Mouse (Mus musculus) liver, adult 2 months (tissue): Measurements from ENCODE around the gene Vars. TPM values are rescaled to one million over a fixed set of nuclear protein-coding genes. Genes with fewer than 3 reads are reported as not detected.

Source experiments
- DNase-seq: peaks from one replicate; pipeline ENCODE4 v3.0.0-alpha.2; 2011; ENCODE audit warnings: low read depth, low spot score; ENCODE audit errors: extremely low read depth
- H3K27ac ChIP-seq: fragments of 200-500 bp; replicated peaks from 2 replicates; pipeline ENCODE4 v1.5.1; 2012; ENCODE audit warnings: low read depth, mild to moderate bottlenecking, control low read depth, inconsistent platforms, low read length; ENCODE audit not compliant: insufficient read depth
- H3K27me3 ChIP-seq: fragments of 200-500 bp; 2 replicates; pipeline ENCODE4 v1.6.1; 2012; ENCODE audit warnings: mild to moderate bottlenecking, moderate library complexity, low read length, inconsistent platforms; ENCODE audit not compliant: control insufficient read depth, insufficient read depth
- H3K36me3 ChIP-seq: fragments of 200-500 bp; 2 replicates; pipeline ENCODE4 v1.6.1; 2012; ENCODE audit warnings: low read length, inconsistent platforms; ENCODE audit not compliant: control insufficient read depth, insufficient read depth
- H3K4me1 ChIP-seq: fragments of 200-500 bp; 2 replicates; pipeline ENCODE4 v1.6.1; 2011; ENCODE audit warnings: low read length; ENCODE audit not compliant: control insufficient read depth, insufficient read depth
- H3K4me3 ChIP-seq: fragments of 200-500 bp; 2 replicates; pipeline ENCODE4 v1.5.1; 2011; ENCODE audit warnings: low read depth, mild to moderate bottlenecking, control low read depth, low read length, moderate library complexity; ENCODE audit not compliant: insufficient read depth
- H3K79me2 ChIP-seq: fragments of 200-500 bp; 2 replicates; pipeline ENCODE4 v1.6.1; 2012; ENCODE audit warnings: inconsistent platforms, mild to moderate bottlenecking, low read length, moderate library complexity; ENCODE audit not compliant: control insufficient read depth, insufficient read depth
- H3K9ac ChIP-seq: fragments of 200-500 bp; 2 replicates; pipeline ENCODE4 v1.6.1; 2012; ENCODE audit warnings: low read depth, mild to moderate bottlenecking, control low read depth, inconsistent platforms, low read length
- CTCF ChIP-seq: fragments of 200-500 bp; IDR thresholded peaks from 2 replicates; pipeline ENCODE4 v1.5.1; 2011; ENCODE audit warnings: low read depth, low read length, control low read depth
- POLR2A ChIP-seq: fragments of 200-500 bp; IDR thresholded peaks from 2 replicates; pipeline ENCODE4 v1.6.1; 2011; ENCODE audit warnings: low read length, control low read depth; ENCODE audit not compliant: insufficient read depth; ENCODE audit errors: extremely low read depth
- WGBS: fragments of 180-500 bp; shearing (Covaris S2); methylation state at CpG from one replicate; pipeline ENCODE4 v1.1.7; 2018; 5-methylcytosine and 5-hydroxymethylcytosine counted together
- polyA plus RNA-seq: library from polyadenylated mRNA; depleted of rRNA; stranded (reverse); fragments of >200 nt; gene quantifications from 2 replicates; pipeline ENCODE4 v1.2.3, GENCODE M21; 2012
- total RNA-seq: library from RNA; depleted of rRNA; stranded (reverse); fragments of >200 nt; gene quantifications from 2 replicates; pipeline ENCODE4 v1.2.3, GENCODE M21; 2014

Gene Vars
- total and polyA plus RNA-seq, 2 experiments = 11.8 to 52.7 TPM

DNA sequence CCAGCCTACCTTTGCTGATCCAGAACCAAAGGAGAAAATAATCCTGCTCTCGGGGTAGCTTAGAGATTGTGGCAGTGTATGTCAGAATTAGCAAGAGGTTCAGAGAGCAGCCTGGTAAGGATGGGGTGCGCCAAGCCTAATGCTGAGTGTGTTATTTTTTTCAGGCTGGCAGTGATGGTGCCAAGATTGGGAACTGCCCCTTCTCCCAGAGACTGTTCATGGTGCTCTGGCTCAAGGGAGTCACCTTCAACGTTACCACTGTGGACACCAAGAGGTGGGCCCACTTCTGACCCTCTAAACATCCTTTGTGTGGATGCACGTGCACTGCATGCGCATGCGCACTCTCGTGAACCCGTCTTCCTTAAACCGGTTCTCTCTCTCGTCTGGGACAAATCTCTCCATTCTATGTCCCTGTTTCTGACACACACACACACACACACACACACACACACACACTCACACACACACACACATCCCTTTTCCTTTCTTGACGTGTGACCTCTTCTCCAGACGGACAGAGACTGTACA, 51.5 kb downstream of the Vars start:
- H3K4me3 ChIP-seq = no peak overlapping the region
- no peak for TF ChIP-seq CTCF
- TF ChIP-seq POLR2A = no peak
- no peak for DNase-seq
- 75% methylated on average over 12 of the region's 12 CpGs for WGBS
- peaks cover 11% of the 10 kb centered on the region for H3K4me1 ChIP-seq
- H3K27ac ChIP-seq = 0 out of 2 replicates have a peak overlapping the region, but pooled peaks have one; percentile 17
- H3K27me3 ChIP-seq = no peaks in the 10 kb centered on the region
- no peak overlapping the region; the same call in 1 of the 2 replicates for H3K9ac ChIP-seq
- no peaks in the 10 kb centered on the region for H3K79me2 ChIP-seq
- H3K36me3 ChIP-seq = peaks cover 10% of the 10 kb centered on the region; the same call in 1 of the 2 replicates

DNA sequence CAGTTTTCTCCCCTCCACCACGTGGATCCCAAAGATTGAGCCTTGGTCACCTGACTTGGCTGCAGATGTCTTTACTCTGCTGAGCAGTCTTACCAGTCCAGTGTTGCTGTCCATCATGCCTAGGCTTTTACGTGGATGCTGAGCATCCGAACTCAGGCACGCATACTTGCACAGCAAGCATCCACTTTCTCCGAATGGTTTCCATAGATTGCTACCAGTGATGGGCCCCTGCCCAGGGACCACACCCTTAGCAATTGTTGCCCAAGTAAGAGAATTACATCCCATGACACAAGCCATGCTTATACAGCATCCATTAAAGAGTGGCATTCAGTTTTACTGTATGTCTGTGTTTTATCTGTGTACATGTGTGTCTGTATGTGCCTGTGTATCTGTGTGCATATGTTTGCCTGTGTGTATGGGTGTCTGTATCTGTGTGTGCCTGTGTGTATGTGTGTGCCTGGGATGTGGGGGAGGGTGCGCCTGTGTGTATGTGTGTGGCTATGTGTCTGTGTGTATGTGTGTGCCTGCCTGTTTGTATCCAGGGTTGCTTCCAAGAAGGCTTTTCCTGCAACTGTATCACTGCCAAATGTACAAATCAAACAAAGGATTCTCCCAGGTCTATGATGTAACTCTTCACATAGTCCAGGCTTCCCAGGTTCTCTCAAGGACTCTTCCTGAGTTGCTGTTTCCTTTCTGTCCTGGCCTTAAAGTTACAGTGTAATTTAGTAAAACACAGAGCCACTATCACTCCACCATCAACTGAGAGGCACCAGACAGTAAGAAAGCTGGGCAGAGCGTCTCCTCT, 55.1 kb downstream of the Vars start:
- Histone ChIP-seq H3K27me3 (no peaks in the 10 kb centered on the region), H3K79me2 (no peaks in the 10 kb centered on the region), H3K27ac (no peak overlapping the region), H3K4me1 (peaks cover 3% of the 10 kb centered on the region; the same call in 1 of the 2 replicates), H3K36me3 (peaks cover 11% of the 10 kb centered on the region; the same call in 1 of the 2 replicates), H3K4me3 (no peak overlapping the region), H3K9ac (no peak overlapping the region)
- no peak for DNase-seq
- TF ChIP-seq CTCF (no peak), POLR2A (no peak)
- 89% methylated on average over 7 of the region's 7 CpGs for WGBS

DNA sequence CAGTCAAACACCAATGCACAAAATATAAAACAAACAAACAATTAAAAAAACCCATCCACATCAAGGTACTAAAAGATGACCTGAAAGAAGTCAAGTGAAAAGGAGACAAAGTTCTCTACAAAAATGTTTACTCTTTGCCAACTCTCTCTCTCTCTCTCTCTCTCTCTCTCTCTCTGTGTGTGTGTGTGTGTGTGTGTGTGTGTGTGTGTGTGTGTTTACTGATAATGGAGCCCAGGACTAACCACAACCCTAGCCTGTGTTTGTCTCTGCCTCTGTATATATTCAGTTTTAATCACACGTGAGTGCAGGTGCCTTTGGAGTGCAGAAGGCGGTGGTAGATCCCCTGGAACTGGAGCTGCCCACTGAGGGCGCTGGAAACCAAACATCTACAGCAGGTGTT, 56.3 kb downstream of the Vars start:
- DNase-seq = no peak
- no peak overlapping the region for H3K4me3 ChIP-seq
- peaks cover 3% of the 10 kb centered on the region; the same call in 1 of the 2 replicates for H3K4me1 ChIP-seq
- no peak overlapping the region for H3K27ac ChIP-seq
- 87% methylated on average over 3 of the region's 3 CpGs for WGBS
- H3K9ac ChIP-seq = no peak overlapping the region
- TF ChIP-seq CTCF = no peak
- no peak for TF ChIP-seq POLR2A
- H3K27me3 ChIP-seq = no peaks in the 10 kb centered on the region
- H3K36me3 ChIP-seq = peaks cover 11% of the 10 kb centered on the region; the same call in 1 of the 2 replicates
- no peaks in the 10 kb centered on the region for H3K79me2 ChIP-seq

DNA sequence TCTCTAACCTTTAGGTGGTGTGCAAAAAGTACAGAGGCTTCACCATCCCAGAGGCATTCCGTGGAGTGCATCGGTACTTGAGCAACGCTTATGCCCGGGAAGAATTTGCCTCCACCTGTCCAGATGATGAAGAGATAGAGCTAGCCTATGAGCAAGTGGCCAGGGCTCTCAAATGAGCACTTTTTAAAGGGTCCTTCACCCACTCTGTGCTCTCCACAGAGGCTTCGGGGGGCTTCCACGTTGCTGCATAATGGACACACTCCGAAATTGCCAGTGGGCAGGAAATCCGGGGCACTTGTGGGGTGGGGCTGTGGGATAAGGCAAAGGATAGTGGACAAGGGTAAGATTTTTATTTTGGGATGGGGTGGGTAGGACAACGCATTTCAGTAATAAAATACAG, 57.5 kb downstream of the Vars start:
- H3K79me2 ChIP-seq = no peaks in the 10 kb centered on the region
- no peak overlapping the region for H3K27ac ChIP-seq
- H3K4me3 ChIP-seq = no peak overlapping the region
- peaks cover 3% of the 10 kb centered on the region; the same call in 1 of the 2 replicates for H3K4me1 ChIP-seq
- WGBS = 63% methylated on average over 9 of the region's 9 CpGs
- no peak for TF ChIP-seq CTCF
- TF ChIP-seq POLR2A = no peak
- H3K36me3 ChIP-seq = peaks cover 10% of the 10 kb centered on the region; the same call in 1 of the 2 replicates
- H3K9ac ChIP-seq = no peak overlapping the region
- no peaks in the 10 kb centered on the region for H3K27me3 ChIP-seq
- no peak for DNase-seq

DNA sequence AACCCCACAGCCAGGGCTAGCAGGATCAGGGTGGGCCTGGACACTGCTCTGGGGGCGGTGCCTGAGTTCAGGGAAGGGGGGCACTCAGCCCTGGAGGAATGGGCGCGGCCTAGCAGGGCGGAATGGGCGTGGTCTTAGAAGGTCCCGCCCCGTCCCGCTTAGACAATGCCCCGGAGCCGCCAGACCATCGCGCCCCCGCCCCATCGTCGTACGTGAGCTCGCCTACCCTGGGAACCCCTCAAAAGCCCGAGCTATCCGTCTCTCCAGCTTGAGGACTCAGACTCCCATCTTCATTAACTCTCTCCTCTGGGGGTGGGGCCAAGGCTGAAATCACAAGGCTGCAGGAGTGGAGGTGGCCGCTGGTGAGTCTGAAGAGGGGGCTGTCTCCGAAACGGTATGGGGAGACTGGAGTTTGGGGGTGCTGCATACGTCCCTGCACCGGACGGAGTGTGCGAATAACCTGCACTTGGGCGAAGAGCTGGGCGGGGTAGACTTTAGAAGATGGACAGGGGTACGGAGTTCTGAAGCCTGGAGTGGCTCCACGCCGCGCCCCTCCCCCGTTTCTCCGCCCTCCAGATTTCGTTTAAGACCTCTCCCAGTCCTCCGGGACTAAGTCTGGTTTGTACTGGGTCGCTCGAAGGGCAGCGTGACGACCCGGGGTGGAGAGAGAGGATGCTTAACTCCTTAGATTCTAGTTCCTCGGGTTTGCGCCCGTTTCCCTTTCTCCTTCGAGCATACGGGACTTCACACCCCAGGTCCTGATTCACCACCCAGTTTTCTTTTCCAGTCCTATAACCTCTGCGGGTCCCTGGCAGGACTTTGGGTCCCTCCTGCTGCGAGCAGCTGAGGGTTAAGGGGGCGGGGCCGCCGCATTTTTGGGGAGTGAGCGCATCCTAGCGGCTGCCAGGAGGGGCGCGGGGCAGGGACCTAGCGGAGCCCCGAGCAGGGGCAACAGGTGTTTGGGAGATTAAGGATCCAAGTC, 58.4 kb downstream of the Vars start, which contains the start of gene Ddah2:
Gene Ddah2, plus strand, starts transcription at position 125 of the 982 bp plus-strand sequence.
- peaks cover 3% of the 10 kb centered on the region; the same call in 1 of the 2 replicates for H3K4me1 ChIP-seq
- peak within 1 kb of the TSS; percentile 62 for H3K4me3 ChIP-seq
- peak within 1 kb of the TSS; percentile 51 for H3K27ac ChIP-seq
- H3K36me3 ChIP-seq = peaks cover 7% of the 10 kb centered on the region; the same call in 1 of the 2 replicates
- H3K79me2 ChIP-seq = no peaks in the 10 kb centered on the region
- 3% methylated on average over 57 of the region's 57 CpGs for WGBS
- peak within 1 kb of the TSS; percentile 62 for H3K9ac ChIP-seq
- TF ChIP-seq CTCF (peak; percentile 81), POLR2A (0 out of 2 replicates have a peak, but pooled peaks have one; percentile 20)
- H3K27me3 ChIP-seq = no peaks in the 10 kb centered on the region
- DNase-seq = no peak
